19 mouse cellular contexts compared by ENCODE assay signal in the genomic region with DNA sequence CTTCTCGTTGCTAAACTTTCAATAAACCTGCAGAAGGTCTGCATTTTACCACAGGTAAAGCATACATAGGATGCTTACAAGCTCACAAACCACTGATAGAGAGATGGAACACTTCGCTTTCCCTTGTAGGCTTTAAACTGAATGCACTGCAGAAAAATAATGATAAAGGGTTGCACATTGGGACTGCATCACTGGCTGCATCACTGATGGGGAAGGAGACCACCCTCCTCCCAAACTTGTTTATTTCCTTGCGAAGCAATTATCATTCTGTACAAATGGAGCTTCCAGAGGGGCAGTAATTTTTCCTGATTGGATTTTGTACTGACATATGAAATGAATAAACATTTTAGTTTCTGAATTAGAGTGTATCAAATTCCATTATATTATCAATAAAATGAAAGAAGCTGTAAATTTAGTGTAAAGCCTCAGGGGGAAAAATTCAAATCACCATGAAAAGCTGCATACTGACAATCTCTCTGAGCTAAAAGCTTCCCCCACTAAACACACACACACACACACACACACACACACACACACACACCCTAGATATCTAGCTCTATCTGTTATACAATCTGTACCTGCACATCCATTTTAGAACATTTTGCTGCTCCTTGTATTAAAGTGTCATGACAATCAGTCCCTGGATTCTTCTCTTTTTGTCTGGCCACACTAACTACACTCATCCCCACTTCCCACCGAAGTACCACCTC.
DNase-seq lines count a peak whose midpoint lies in the region; ATAC-seq and TF ChIP-seq lines count a peak whose summit lies in the region.
"Had no signal": no experiment of that assay in that cellular context is flagged by ENCODE, and none has a peak within 500 bp of the region (broad histone marks: within the 10 kb centered on the region; RNA-seq: fewer than 3 reads in every experiment).

No protein-coding gene starts in this region.

- H3K27me3 ChIP-seq in hindbrain, embryonic 14.5 days (ENCODE audit: control insufficient read depth, insufficient read depth, low read length): no peaks in the 10 kb centered on the region
- no peaks in the 10 kb centered on the region for H3K27me3 ChIP-seq in hindbrain, embryonic 10.5 days (ENCODE audit: insufficient read depth, poor library complexity, severe bottlenecking)
- no peaks in the 10 kb centered on the region for H3K27me3 ChIP-seq in neural tube, embryonic 13.5 days
- no peaks in the 10 kb centered on the region for H3K27me3 ChIP-seq in neural tube, embryonic 15.5 days (replicated peaks)
- no peaks in the 10 kb centered on the region for H3K27me3 ChIP-seq in heart, adult 2 months (ENCODE audit: control insufficient read depth, insufficient read depth, low read length)
- H3K27me3 ChIP-seq: embryonic facial prominence, embryonic 12.5 days; forebrain, embryonic 13.5 days; forebrain, embryonic 15.5 days had no signal

- 93% methylated on average over 4 of the region's 4 CpGs for WGBS in hindbrain, embryonic 14.5 days
- WGBS in hindbrain, embryonic 10.5 days: 93% methylated on average over 4 of the region's 4 CpGs
- WGBS in neural tube, embryonic 13.5 days: 78% methylated on average over 4 of the region's 4 CpGs
- WGBS in neural tube, embryonic 15.5 days: 63% methylated on average over 4 of the region's 4 CpGs
- WGBS in heart, adult 2 months: 96% methylated on average over 4 of the region's 4 CpGs

- no peak for DNase-seq in hindbrain, embryonic 14.5 days (ENCODE audit: low spot score)
- no peak for DNase-seq in hindbrain, embryonic 10.5 days (ENCODE audit: low spot score)
- DNase-seq in neural tube, embryonic 10.5 days (ENCODE audit: extremely low spot score, low spot score): no peak
- no peak for DNase-seq in heart, adult 2 months
- no peak for DNase-seq in thymus, postnatal 10 days (ENCODE audit: low spot score in 2 of 2)
- DNase-seq: adrenal gland, adult 2 months; adrenal gland, postnatal 10 days; adrenal gland, postnatal 25 days; cerebellum, adult 11 months; cerebellum, adult 18-20 months; cerebellum, adult 8-10 months; cerebellum, adult 9-11 months; cerebellum, postnatal 25 days had no signal

- H3K9ac ChIP-seq in hindbrain, embryonic 14.5 days: no peak overlapping the region
- no peak overlapping the region for H3K9ac ChIP-seq in neural tube, embryonic 13.5 days
- H3K9ac ChIP-seq in neural tube, embryonic 15.5 days (replicated peaks): no peak overlapping the region
- H3K9ac ChIP-seq in heart, adult 2 months (ENCODE audit: low read depth, low read length): no peak overlapping the region
- H3K9ac ChIP-seq: embryonic facial prominence, embryonic 12.5 days; forebrain, embryonic 13.5 days; forebrain, embryonic 15.5 days had no signal

- peak; percentile 48; the same call in 1 of the 2 replicates for ATAC-seq in hindbrain, embryonic 14.5 days (ENCODE audit: low FRiP score)
- peak; percentile 68; the same call in 1 of the 2 replicates for ATAC-seq in neural tube, embryonic 13.5 days (ENCODE audit: low read depth)
- ATAC-seq in neural tube, embryonic 15.5 days (ENCODE audit: low FRiP score): peak; percentile 74
- ATAC-seq: forebrain, embryonic 13.5 days; forebrain, embryonic 15.5 days had no signal

- H3K4me2 ChIP-seq in hindbrain, embryonic 14.5 days (replicated peaks): no peak overlapping the region
- no peak overlapping the region for H3K4me2 ChIP-seq in neural tube, embryonic 13.5 days
- H3K4me2 ChIP-seq in neural tube, embryonic 15.5 days: no peak overlapping the region
- H3K4me2 ChIP-seq: embryonic facial prominence, embryonic 12.5 days; forebrain, embryonic 13.5 days; forebrain, embryonic 15.5 days had no signal

- H3K36me3 ChIP-seq in hindbrain, embryonic 14.5 days (replicated peaks; ENCODE audit: control insufficient read depth, insufficient read depth): no peaks in the 10 kb centered on the region
- H3K36me3 ChIP-seq in hindbrain, embryonic 10.5 days: no peaks in the 10 kb centered on the region
- H3K36me3 ChIP-seq in neural tube, embryonic 13.5 days: no peaks in the 10 kb centered on the region
- no peaks in the 10 kb centered on the region for H3K36me3 ChIP-seq in neural tube, embryonic 15.5 days
- H3K36me3 ChIP-seq in heart, adult 2 months (ENCODE audit: control insufficient read depth, insufficient read depth, low read length): peaks cover 2% of the 10 kb centered on the region; the same call in 1 of the 2 replicates
- H3K36me3 ChIP-seq: embryonic facial prominence, embryonic 10.5 days; embryonic facial prominence, embryonic 12.5 days; forebrain, embryonic 15.5 days had no signal

- no peak overlapping the region for H3K4me3 ChIP-seq in hindbrain, embryonic 14.5 days (replicated peaks; ENCODE audit: low read length)
- no peak overlapping the region for H3K4me3 ChIP-seq in hindbrain, embryonic 10.5 days
- no peak overlapping the region for H3K4me3 ChIP-seq in neural tube, embryonic 13.5 days
- H3K4me3 ChIP-seq in neural tube, embryonic 15.5 days (replicated peaks): no peak overlapping the region
- H3K4me3 ChIP-seq in heart, adult 2 months: no peak overlapping the region
- H3K4me3 ChIP-seq: embryonic facial prominence, embryonic 10.5 days; embryonic facial prominence, embryonic 12.5 days; forebrain, embryonic 13.5 days; forebrain, embryonic 15.5 days had no signal

- no peak for TF ChIP-seq POLR2A in heart, adult 2 months (IDR thresholded peaks at IDR 0.05; ENCODE audit: insufficient read depth, low read depth, low read length)

- TF ChIP-seq EP300 in heart, adult 2 months (IDR thresholded peaks at IDR 0.05; ENCODE audit: insufficient read depth, low read depth, low read length): no peak

- H3K79me2 ChIP-seq in heart, adult 2 months (replicated peaks; ENCODE audit: control insufficient read depth, insufficient read depth, low read length): no peaks in the 10 kb centered on the region

- intact Hi-C loops in heart, adult 2 months (cut with DNase I): no loop called here

- H3K4me1 ChIP-seq in hindbrain, embryonic 14.5 days (replicated peaks; ENCODE audit: control insufficient read depth, insufficient read depth, low read length): no peaks in the 10 kb centered on the region
- no peaks in the 10 kb centered on the region for H3K4me1 ChIP-seq in hindbrain, embryonic 10.5 days (replicated peaks)
- no peaks in the 10 kb centered on the region for H3K4me1 ChIP-seq in neural tube, embryonic 13.5 days (replicated peaks)
- H3K4me1 ChIP-seq in neural tube, embryonic 15.5 days: no peaks in the 10 kb centered on the region
- peaks cover 1% of the 10 kb centered on the region; the same call in 1 of the 2 replicates for H3K4me1 ChIP-seq in heart, adult 2 months (ENCODE audit: control insufficient read depth, insufficient read depth, low read length)
- H3K4me1 ChIP-seq: embryonic facial prominence, embryonic 10.5 days; embryonic facial prominence, embryonic 12.5 days; forebrain, embryonic 13.5 days; forebrain, embryonic 15.5 days had no signal

- no peaks in the 10 kb centered on the region for H3K9me3 ChIP-seq in hindbrain, embryonic 14.5 days (ENCODE audit: control insufficient read depth, low read length)
- H3K9me3 ChIP-seq in hindbrain, embryonic 10.5 days: no peaks in the 10 kb centered on the region
- H3K9me3 ChIP-seq in neural tube, embryonic 13.5 days: no peaks in the 10 kb centered on the region
- no peaks in the 10 kb centered on the region for H3K9me3 ChIP-seq in neural tube, embryonic 15.5 days (replicated peaks)
- H3K9me3 ChIP-seq: embryonic facial prominence, embryonic 10.5 days; embryonic facial prominence, embryonic 12.5 days; forebrain, embryonic 13.5 days; forebrain, embryonic 15.5 days had no signal

- TF ChIP-seq CTCF in heart, adult 2 months (IDR thresholded peaks at IDR 0.05): no peak

- no peak overlapping the region for H3K27ac ChIP-seq in hindbrain, embryonic 14.5 days
- H3K27ac ChIP-seq in hindbrain, embryonic 10.5 days: no peak overlapping the region
- 0 out of 2 replicates have a peak overlapping the region, but pooled peaks have one; percentile 28 for H3K27ac ChIP-seq in neural tube, embryonic 13.5 days (replicated peaks)
- no peak overlapping the region for H3K27ac ChIP-seq in neural tube, embryonic 15.5 days (replicated peaks)
- no peak overlapping the region for H3K27ac ChIP-seq in heart, adult 2 months
- H3K27ac ChIP-seq: embryonic facial prominence, embryonic 10.5 days; embryonic facial prominence, embryonic 12.5 days; forebrain, embryonic 13.5 days; forebrain, embryonic 15.5 days had no signal
